30 mouse cellular contexts compared by ENCODE assay signal in the genomic region with DNA sequence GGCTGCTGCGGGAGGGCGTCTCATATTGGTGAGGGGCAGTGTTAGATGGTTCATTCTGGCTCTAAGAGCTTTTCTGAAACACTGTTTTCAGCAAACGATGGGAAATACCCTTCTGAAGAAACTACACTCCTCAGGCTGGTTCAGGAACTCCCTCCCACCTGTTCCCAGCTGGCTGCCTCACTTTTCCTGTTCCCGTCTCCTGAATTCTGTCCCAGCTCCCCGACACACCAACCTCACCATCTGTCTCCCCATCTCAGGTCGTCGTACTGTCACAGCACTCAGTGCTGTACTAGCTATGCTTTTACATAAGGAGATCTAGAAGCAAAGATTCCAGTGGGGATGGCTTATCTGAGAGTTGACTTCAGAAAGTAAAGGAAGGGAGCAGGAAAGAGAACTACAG.
A peak's percentile ranks its signal among the peaks of the same experiment; 100 is the strongest.
DNase-seq lines count a peak whose midpoint lies in the region; ATAC-seq lines count a peak whose summit lies in the region.
"Had no signal": no experiment of that assay in that cellular context is flagged by ENCODE, and none has a peak within 500 bp of the region (broad histone marks: within the 10 kb centered on the region; RNA-seq: fewer than 3 reads in every experiment).

No protein-coding gene starts in this region.

- no peaks in the 10 kb centered on the region for H3K4me1 ChIP-seq in heart, embryonic 10.5 days
- no peaks in the 10 kb centered on the region for H3K4me1 ChIP-seq in heart, embryonic 11.5 days (ENCODE audit: control insufficient read depth, insufficient read depth, low read length)
- H3K4me1 ChIP-seq in kidney, embryonic 16.5 days (ENCODE audit: insufficient read depth, low read length), result no peaks in the 10 kb centered on the region
- H3K4me1 ChIP-seq: embryonic facial prominence, embryonic 12.5 days; limb, embryonic 10.5 days; limb, embryonic 15.5 days; stomach, embryonic 15.5 days had no signal

- no peaks in the 10 kb centered on the region for H3K36me3 ChIP-seq in heart, embryonic 10.5 days
- no peaks in the 10 kb centered on the region for H3K36me3 ChIP-seq in heart, embryonic 11.5 days (ENCODE audit: control insufficient read depth, insufficient read depth, low read length)
- no peaks in the 10 kb centered on the region for H3K36me3 ChIP-seq in kidney, embryonic 16.5 days (ENCODE audit: insufficient read depth, low read length)
- H3K36me3 ChIP-seq: embryonic facial prominence, embryonic 12.5 days; G1E; hindbrain, embryonic 13.5 days; limb, embryonic 10.5 days; limb, embryonic 15.5 days; midbrain, embryonic 13.5 days; neural tube, embryonic 13.5 days; stomach, embryonic 15.5 days had no signal

- H3K9me3 ChIP-seq in heart, embryonic 10.5 days, result no peaks in the 10 kb centered on the region
- no peaks in the 10 kb centered on the region for H3K9me3 ChIP-seq in heart, embryonic 11.5 days (replicated peaks; ENCODE audit: control insufficient read depth, low read length)
- H3K9me3 ChIP-seq in kidney, embryonic 16.5 days (ENCODE audit: low read length), result no peaks in the 10 kb centered on the region
- H3K9me3 ChIP-seq: embryonic facial prominence, embryonic 12.5 days; hindbrain, embryonic 13.5 days; limb, embryonic 10.5 days; limb, embryonic 15.5 days; midbrain, embryonic 13.5 days; neural tube, embryonic 13.5 days; stomach, embryonic 15.5 days had no signal

- no peak for ATAC-seq in heart, embryonic 11.5 days (replicated peaks; ENCODE audit: insufficient number of reproducible peaks, low FRiP score, low TSS enrichment)
- ATAC-seq in kidney, embryonic 16.5 days (ENCODE audit: low FRiP score, low TSS enrichment), result no peak
- ATAC-seq: forebrain, embryonic 14.5 days; intestine, postnatal 0 days; midbrain, embryonic 13.5 days had no signal

- peak; percentile 36 for DNase-seq in heart, embryonic 10.5 days (ENCODE audit: low spot score)
- DNase-seq in left cerebral cortex, adult 18-20 months (ENCODE audit: low spot score in 2 of 2), result peak; percentile 38 to 58
- no peak for DNase-seq in left cerebral cortex, postnatal 4 days
- DNase-seq in frontal cortex, adult 2 months (ENCODE audit: extremely low spot score in 1 of 2, low spot score in 1 of 2), result peak; percentile 68 to 69
- peak; percentile 23 to 83 for DNase-seq in left cerebral cortex, postnatal 25 days (ENCODE audit: low spot score in 2 of 2)
- DNase-seq in urinary bladder, postnatal 25 days (ENCODE audit: low spot score), result no peak
- DNase-seq: adrenal gland, adult 8-10 months; cerebellum, adult 8-10 months; gastrocnemius, postnatal 14 days; heart, postnatal 4 days; kidney, adult 9 months; kidney, postnatal 14 days; lung, adult 2 months; lung, postnatal 10 days; thymus, adult 18-20 months; thymus, postnatal 25 days had no signal

- H3K4me2 ChIP-seq in heart, embryonic 11.5 days, result no peak overlapping the region
- no peak overlapping the region for H3K4me2 ChIP-seq in kidney, embryonic 16.5 days (replicated peaks; ENCODE audit: low read depth, low read length)
- H3K4me2 ChIP-seq: embryonic facial prominence, embryonic 12.5 days; hindbrain, embryonic 13.5 days; limb, embryonic 15.5 days; midbrain, embryonic 13.5 days; neural tube, embryonic 13.5 days; stomach, embryonic 15.5 days had no signal

- WGBS in heart, embryonic 10.5 days, result 77% methylated on average over 7 of the region's 7 CpGs
- WGBS in heart, embryonic 11.5 days (ENCODE audit: insufficient replicate concordance), result 75% methylated on average over 7 of the region's 7 CpGs
- WGBS in kidney, embryonic 16.5 days, result 81% methylated on average over 7 of the region's 7 CpGs

- no peaks in the 10 kb centered on the region for H3K27me3 ChIP-seq in heart, embryonic 10.5 days (ENCODE audit: insufficient read depth, poor library complexity, severe bottlenecking)
- H3K27me3 ChIP-seq in heart, embryonic 11.5 days (ENCODE audit: control insufficient read depth, insufficient read depth, low read length), result no peaks in the 10 kb centered on the region
- no peaks in the 10 kb centered on the region for H3K27me3 ChIP-seq in kidney, embryonic 16.5 days (ENCODE audit: insufficient read depth, low read length)
- H3K27me3 ChIP-seq: embryonic facial prominence, embryonic 12.5 days; hindbrain, embryonic 13.5 days; limb, embryonic 15.5 days; neural tube, embryonic 13.5 days; stomach, embryonic 15.5 days had no signal

- H3K27ac ChIP-seq in heart, embryonic 10.5 days, result no peak overlapping the region
- H3K27ac ChIP-seq in heart, embryonic 11.5 days (ENCODE audit: low read depth, low read length), result no peak overlapping the region
- no peak overlapping the region for H3K27ac ChIP-seq in kidney, embryonic 16.5 days (ENCODE audit: low read length)
- H3K27ac ChIP-seq: embryonic facial prominence, embryonic 12.5 days; hindbrain, embryonic 13.5 days; limb, embryonic 10.5 days; limb, embryonic 15.5 days; liver, embryonic 14.5 days; macrophage; midbrain, embryonic 13.5 days; neural tube, embryonic 13.5 days; stomach, embryonic 15.5 days had no signal

- H3K4me3 ChIP-seq in heart, embryonic 10.5 days, result no peak overlapping the region
- no peak overlapping the region for H3K4me3 ChIP-seq in heart, embryonic 11.5 days (ENCODE audit: low read depth, low read length)
- no peak overlapping the region for H3K4me3 ChIP-seq in kidney, embryonic 16.5 days (ENCODE audit: low read length)
- H3K4me3 ChIP-seq: embryonic facial prominence, embryonic 12.5 days; hindbrain, embryonic 13.5 days; limb, embryonic 10.5 days; limb, embryonic 15.5 days; midbrain, embryonic 13.5 days; neural tube, embryonic 13.5 days; stomach, embryonic 15.5 days had no signal

- intact Hi-C loops in left cerebral cortex, postnatal 4 days (cut with DNase I), result no loop called here
- intact Hi-C loops in left cerebral cortex, postnatal 25 days (cut with DNase I), result no loop called here

- H3K9ac ChIP-seq in heart, embryonic 11.5 days (ENCODE audit: low read depth, low read length), result no peak overlapping the region
- no peak overlapping the region for H3K9ac ChIP-seq in kidney, embryonic 16.5 days (replicated peaks; ENCODE audit: low read length)
- H3K9ac ChIP-seq: embryonic facial prominence, embryonic 12.5 days; hindbrain, embryonic 13.5 days; limb, embryonic 15.5 days; liver, embryonic 14.5 days; midbrain, embryonic 13.5 days; neural tube, embryonic 13.5 days; stomach, embryonic 15.5 days had no signal

Comparison
In these comparisons a context has a peak if more than half of its experiments do, and no peak if none do; other contexts are left out.
1. DNase-seq: peak in heart, embryonic 10.5 days (single experiment), left cerebral cortex, adult 18-20 months (2 of 2), frontal cortex, adult 2 months (2 of 2) and left cerebral cortex, postnatal 25 days (2 of 2); none in left cerebral cortex, postnatal 4 days (single experiment) and urinary bladder, postnatal 25 days (single experiment).